Mouse (Mus musculus) stomach, postnatal 0 days (tissue): ENCODE results near the gene Lrpap1.

ENCODE experiments used
- CTCF ChIP-seq: IDR thresholded peaks from 2 replicates; pipeline ENCODE4 v1.5.1; 2016; ENCODE audit warnings: antibody characterized with exemption, low read depth, mild to moderate bottlenecking, moderate library complexity
- EP300 ChIP-seq: optimal IDR thresholded peaks from 2 replicates; pipeline ENCODE3; 2016; ENCODE audit warnings: antibody characterized with exemption

- TF ChIP-seq CTCF (no peak), EP300 (no peak)
These were observed 14.5 kb upstream of the Lrpap1 start for GRCm38 (mm10) chr5:35120024-35120423.
